ENCODE assay signal across 13 mouse cellular contexts in the genomic region with DNA sequence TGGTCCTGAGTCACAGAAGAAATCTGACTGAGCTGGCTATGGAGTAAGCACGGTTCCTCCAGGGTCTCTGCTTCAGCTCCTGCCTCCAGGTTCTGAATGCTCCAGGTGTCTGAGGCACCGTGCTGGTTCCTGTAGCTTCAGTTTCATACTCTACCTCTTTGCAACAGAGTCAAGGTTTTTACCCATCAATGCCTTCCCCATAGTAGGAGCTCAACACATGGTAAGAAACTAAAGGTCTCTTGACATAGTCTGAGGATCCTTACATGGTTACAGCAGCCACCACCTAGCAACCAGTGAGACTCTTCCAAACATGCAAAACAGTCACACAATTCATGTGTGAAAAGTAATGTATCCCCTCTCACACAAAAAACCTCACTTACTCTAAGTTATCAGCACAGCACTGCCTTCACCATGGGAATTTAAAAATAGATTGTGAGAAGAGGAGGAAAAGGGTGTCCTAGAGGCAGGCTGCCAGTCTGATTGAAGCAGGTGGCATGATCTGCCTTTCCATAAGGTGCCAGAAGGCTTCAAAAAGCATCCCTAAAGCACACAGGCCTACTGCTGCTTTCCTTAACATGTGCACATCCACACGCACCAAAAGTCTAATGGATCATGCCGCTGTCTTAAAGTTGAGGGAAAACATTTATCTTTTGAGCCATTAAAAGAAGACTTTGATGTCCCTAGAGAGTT. TPM values are rescaled to one million over a fixed set of nuclear protein-coding genes. Genes with fewer than 3 reads are reported as not detected.
A peak's percentile ranks its signal among the peaks of the same experiment; 100 is the strongest.
DNase-seq lines count a peak whose midpoint lies in the region; ATAC-seq and TF ChIP-seq lines count a peak whose summit lies in the region.
"Had no signal": no experiment of that assay in that cellular context is flagged by ENCODE, and none has a peak within 500 bp of the region (broad histone marks: within the 10 kb centered on the region; RNA-seq: fewer than 3 reads in every experiment).

No protein-coding gene starts in this region.

- 87% methylated on average over 4 of the region's 4 CpGs for WGBS in hindbrain, embryonic 14.5 days

- peak; percentile 30 to 40 for DNase-seq in cerebellum, postnatal 14 days
- DNase-seq in cerebellum, postnatal 4 days (ENCODE audit: low spot score in 2 of 2) = no peak
- no peak for DNase-seq in testis, postnatal 10 days (ENCODE audit: low spot score)
- DNase-seq in left cerebral cortex, adult 2 months (ENCODE audit: extremely low spot score in 1 of 2, low spot score in 2 of 2) = no peak
- DNase-seq in kidney, adult 8-10 months = no peak
- DNase-seq in yolk sac, embryonic 10.5 days (ENCODE audit: low spot score) = no peak
- no peak for DNase-seq in hindbrain, embryonic 14.5 days (ENCODE audit: low spot score)
- DNase-seq: embryo, embryonic 11 days; heart, adult 11 months had no signal

- ATAC-seq in hindbrain, embryonic 14.5 days (ENCODE audit: low FRiP score) = no peak

- H3K9ac ChIP-seq in hindbrain, embryonic 14.5 days = no peak overlapping the region
- H3K9ac ChIP-seq: hindbrain, embryonic 12.5 days had no signal

- H3K36me3 ChIP-seq in testis, adult 2 months (ENCODE audit: control insufficient read depth, insufficient read depth, low read length) = no peaks in the 10 kb centered on the region
- H3K36me3 ChIP-seq in hindbrain, embryonic 14.5 days (replicated peaks; ENCODE audit: control insufficient read depth, insufficient read depth) = no peaks in the 10 kb centered on the region
- H3K36me3 ChIP-seq: hindbrain, embryonic 12.5 days; limb, embryonic 13.5 days; stomach, embryonic 15.5 days had no signal

- peak overlapping the region; percentile 13; the same call in 1 of the 2 replicates for H3K27ac ChIP-seq in testis, adult 2 months (ENCODE audit: control insufficient read depth, insufficient read depth, low read depth, low read length)
- H3K27ac ChIP-seq in left cerebral cortex, adult 2 months = peak overlapping the region; percentile 45
- no peak overlapping the region for H3K27ac ChIP-seq in hindbrain, embryonic 14.5 days
- H3K27ac ChIP-seq: hindbrain, embryonic 12.5 days; limb, embryonic 13.5 days had no signal

- intact Hi-C loops in left cerebral cortex, adult 2 months (cut with DNase I) = loop anchor here (5.0 kb wide), 1 partner anchor 74 kb away; no protein-coding TSS in a partner anchor

- H3K4me3 ChIP-seq in testis, adult 2 months (ENCODE audit: control insufficient read depth, low read depth, low read length) = no peak overlapping the region
- H3K4me3 ChIP-seq in left cerebral cortex, adult 2 months = no peak overlapping the region
- no peak overlapping the region for H3K4me3 ChIP-seq in hindbrain, embryonic 14.5 days (replicated peaks; ENCODE audit: low read length)

- H3K4me1 ChIP-seq in testis, adult 2 months (ENCODE audit: control insufficient read depth, insufficient read depth, low read length) = peaks cover 13% of the 10 kb centered on the region
- H3K4me1 ChIP-seq in hindbrain, embryonic 14.5 days (replicated peaks; ENCODE audit: control insufficient read depth, insufficient read depth, low read length) = peaks cover 9% of the 10 kb centered on the region

- H3K9me3 ChIP-seq in hindbrain, embryonic 14.5 days (ENCODE audit: control insufficient read depth, low read length) = no peaks in the 10 kb centered on the region
- H3K9me3 ChIP-seq: hindbrain, embryonic 12.5 days; limb, embryonic 13.5 days; stomach, embryonic 15.5 days had no signal

- no peaks in the 10 kb centered on the region for H3K27me3 ChIP-seq in testis, adult 2 months (ENCODE audit: control insufficient read depth, insufficient read depth, low read length)
- no peaks in the 10 kb centered on the region for H3K27me3 ChIP-seq in hindbrain, embryonic 14.5 days (ENCODE audit: control insufficient read depth, insufficient read depth, low read length)
- H3K27me3 ChIP-seq: limb, embryonic 13.5 days; stomach, embryonic 15.5 days had no signal

- no peak overlapping the region for H3K4me2 ChIP-seq in hindbrain, embryonic 14.5 days (replicated peaks)

- TF ChIP-seq CTCF in testis, adult 2 months (IDR thresholded peaks at IDR 0.05; ENCODE audit: control insufficient read depth, insufficient read depth, insufficient replicate concordance, low read depth, low read length) = no peak
- TF ChIP-seq CTCF in left cerebral cortex, adult 2 months (IDR thresholded peaks at IDR 0.05) = no peak

- no peak for TF ChIP-seq POLR2A in testis, adult 2 months (IDR thresholded peaks at IDR 0.05; ENCODE audit: control insufficient read depth, low read depth, low read length)

RNA-seq across cellular contexts. Expression of gene Dtnb, which starts 1.3 kb away (rescaled TPM):
- polyA plus RNA-seq in testis, adult 2 months (2012; rRNA removed) = 146 and 174 TPM in 2 replicates
- 100 to 1,000 TPM; 106 to 115 TPM for total RNA-seq in left cerebral cortex, adult 2 months (2021)
- polyA plus RNA-seq in hindbrain, embryonic 14.5 days (2014; fragmentation: Nextera tagmentation; extraction: Ambion mirVana) = 53.0 and 58.4 TPM in 2 replicates

Comparison
In these comparisons a context has a peak if more than half of its experiments do, and no peak if none do; other contexts are left out.
1. DNase-seq: peak in cerebellum, postnatal 14 days (2 of 2); none in cerebellum, postnatal 4 days (0 of 2), testis, postnatal 10 days (single experiment), left cerebral cortex, adult 2 months (0 of 2), kidney, adult 8-10 months (0 of 2), yolk sac, embryonic 10.5 days (single experiment) and hindbrain, embryonic 14.5 days (single experiment).